Mouse (Mus musculus): ENCODE results near the gene Dnajc16. TPM values are rescaled to one million over a fixed set of nuclear protein-coding genes. Genes with fewer than 3 reads are reported as not detected.

Gene Dnajc16
- total and polyA plus RNA-seq, 3 experiments = 3.2 to 6.8 TPM; not detected in 1

DNA sequence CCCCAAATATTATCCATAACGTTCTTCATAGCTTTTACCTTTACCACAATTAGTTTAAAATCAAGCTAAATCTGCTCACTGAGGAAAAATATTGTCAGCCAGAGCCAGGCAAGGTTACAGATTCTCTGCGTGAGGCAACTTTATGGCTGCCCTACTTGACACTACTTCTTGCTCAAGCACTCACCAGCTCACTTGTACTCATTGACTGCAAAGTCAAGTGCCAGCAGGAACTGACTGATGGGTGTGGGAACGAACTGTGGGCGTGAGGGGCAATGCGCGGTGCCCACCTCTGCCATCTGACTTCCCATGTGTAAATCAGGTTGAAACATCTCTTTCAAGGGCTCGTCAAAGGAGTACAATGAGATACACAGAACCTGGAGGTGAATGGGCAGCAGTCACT is 3.3 kb downstream of the Dnajc16 start:
- H3K79me2 ChIP-seq (ENCODE audit: control insufficient read depth, insufficient read depth, low read length, poor library complexity) = peaks cover 2% of the 10 kb centered on the region; the same call in 1 of the 2 replicates
- peaks cover 6 to 8% of the 10 kb centered on the region in 2 experiments; a peak in 2 of 4 replicates for H3K4me1 ChIP-seq (ENCODE audit: control insufficient read depth in 1 of 2, insufficient read depth in 2 of 2, low read length in 2 of 2)

DNA sequence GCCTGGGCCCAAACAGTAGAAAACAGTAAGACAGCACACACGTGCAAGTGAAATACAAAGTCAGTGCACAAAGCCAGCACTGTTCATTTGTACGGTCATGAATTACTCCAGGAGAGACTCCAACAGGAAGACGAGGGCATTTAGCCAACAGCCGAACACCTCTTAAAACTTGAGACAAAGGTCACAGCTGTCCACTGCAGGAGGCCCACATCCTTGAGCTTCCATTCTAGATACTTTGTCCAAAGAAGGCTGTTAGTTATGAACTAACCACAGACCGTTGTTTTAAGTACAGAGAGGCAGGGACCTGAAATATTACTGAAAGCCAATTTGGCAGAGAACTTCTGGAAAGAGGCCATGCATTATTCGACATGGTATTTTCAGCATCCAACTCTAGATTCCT is 3.7 kb downstream of the Dnajc16 start:
- H3K4me3 ChIP-seq (ENCODE audit: control insufficient read depth in 1 of 2, insufficient read depth in 1 of 2, low read depth in 2 of 2, low read length in 2 of 2) = no peak overlapping the region
- H3K4me1 ChIP-seq (ENCODE audit: control insufficient read depth in 1 of 2, insufficient read depth in 2 of 2, low read length in 2 of 2) = peaks cover 4 to 6% of the 10 kb centered on the region in 2 experiments; a peak in 2 of 4 replicates
- H3K27me3 ChIP-seq (ENCODE audit: control insufficient read depth in 1 of 2, insufficient read depth in 2 of 2, low read length in 2 of 2) = no peaks in the 10 kb centered on the region
- peaks cover 0 to 2% of the 10 kb centered on the region in 2 experiments; a peak in 3 of 4 replicates for H3K36me3 ChIP-seq (ENCODE audit: control insufficient read depth in 1 of 2, insufficient read depth in 2 of 2, low read length in 2 of 2)
- H3K79me2 ChIP-seq (ENCODE audit: control insufficient read depth, insufficient read depth, low read length, poor library complexity) = peaks cover 2% of the 10 kb centered on the region; the same call in 1 of the 2 replicates
- no peak overlapping the region for H3K9ac ChIP-seq (ENCODE audit: control insufficient read depth, low read depth, low read length, poor library complexity, severe bottlenecking)
- H3K9me3 ChIP-seq (replicated peaks; ENCODE audit: insufficient read depth, low read length) = no peaks in the 10 kb centered on the region
- H3K27ac ChIP-seq (ENCODE audit: control insufficient read depth, low read depth, low read length) = no peak overlapping the region
- TF ChIP-seq USF1 (IDR thresholded peaks at IDR 0.05; ENCODE audit: low read depth, low read length) (no peak), TBP (IDR thresholded peaks at IDR 0.05; ENCODE audit: low read depth, low read length) (no peak), POLR2A (IDR thresholded peaks at IDR 0.05; ENCODE audit: control insufficient read depth in 1 of 2, insufficient read depth in 1 of 2, low read depth in 1 of 2, low read length in 2 of 2, poor library complexity in 1 of 2) (no peak), ELF1 (IDR thresholded peaks at IDR 0.05; ENCODE audit: low read depth, low read length) (no peak), GABPA (IDR thresholded peaks at IDR 0.05; ENCODE audit: low read depth, low read length) (no peak), USF2 (IDR thresholded peaks at IDR 0.05; ENCODE audit: borderline replicate concordance in 1 of 2, insufficient read depth in 1 of 2, low read depth in 1 of 2, low read length in 2 of 2) (no peak), RCOR1 (IDR thresholded peaks at IDR 0.05; ENCODE audit: low read depth, low read length) (no peak), MEF2A (IDR thresholded peaks at IDR 0.05; ENCODE audit: extremely low read depth, insufficient replicate concordance, low read depth, low read length, poor library complexity, severe bottlenecking) (no peak), RAD21 (IDR thresholded peaks at IDR 0.05; ENCODE audit: low read depth, low read length) (no peak), CHD1 (IDR thresholded peaks at IDR 0.05; ENCODE audit: low read depth, low read length) (no peak), MYB (IDR thresholded peaks at IDR 0.05; ENCODE audit: low read depth, low read length) (no peak), BHLHE40 (IDR thresholded peaks at IDR 0.05; ENCODE audit: borderline replicate concordance, low read depth, low read length) (no peak), MAZ (IDR thresholded peaks at IDR 0.05; ENCODE audit: low read depth, low read length) (no peak), MAX (IDR thresholded peaks at IDR 0.05; ENCODE audit: low read length) (no peak), ZKSCAN1 (IDR thresholded peaks at IDR 0.05; ENCODE audit: low read depth, low read length) (no peak)
- DNase-seq (ENCODE audit: low read depth, low spot score) = no peak

More for the DNA sequence above, 3.3 kb downstream of the Dnajc16 start:
- H3K9ac ChIP-seq (ENCODE audit: control insufficient read depth, low read depth, low read length, poor library complexity, severe bottlenecking) = no peak overlapping the region
- TF ChIP-seq SMC3 (IDR thresholded peaks at IDR 0.05; ENCODE audit: low read depth, low read length) = no peak
- no peak for TF ChIP-seq MAX (IDR thresholded peaks at IDR 0.05; ENCODE audit: low read length)
- TF ChIP-seq TCF12 (IDR thresholded peaks at IDR 0.05; ENCODE audit: low read depth, low read length) = no peak
- TF ChIP-seq CTCF (IDR thresholded peaks at IDR 0.05 in 2 of 3, conservative IDR thresholded peaks at IDR 0.05 in 1 of 3; ENCODE audit: control insufficient read depth in 1 of 3, insufficient read depth in 1 of 3, low read depth in 2 of 3, low read length in 3 of 3, poor library complexity in 1 of 3, severe bottlenecking in 1 of 3) = no peak
- TF ChIP-seq RCOR1 (IDR thresholded peaks at IDR 0.05; ENCODE audit: low read depth, low read length) = no peak
- TF ChIP-seq MYC (IDR thresholded peaks at IDR 0.05; ENCODE audit: low read depth, low read length) = no peak
- TF ChIP-seq UBTF (IDR thresholded peaks at IDR 0.05; ENCODE audit: borderline replicate concordance, insufficient read depth, low read depth, low read length) = no peak
- no peak for TF ChIP-seq MXI1 (IDR thresholded peaks at IDR 0.05; ENCODE audit: low read depth, low read length)
- no peak for TF ChIP-seq TAL1 (IDR thresholded peaks at IDR 0.05; ENCODE audit: low read length)
- TF ChIP-seq EP300 (IDR thresholded peaks at IDR 0.05; ENCODE audit: low read depth in 1 of 2, low read length in 2 of 2) = no peak
- no peak for TF ChIP-seq KAT2A (conservative IDR thresholded peaks at IDR 0.05; ENCODE audit: low read depth, low read length)
- no peak for TF ChIP-seq GATA1 (IDR thresholded peaks at IDR 0.05; ENCODE audit: low read depth, low read length)
- TF ChIP-seq GABPA (IDR thresholded peaks at IDR 0.05; ENCODE audit: low read depth, low read length) = no peak
- TF ChIP-seq USF1 (IDR thresholded peaks at IDR 0.05; ENCODE audit: low read depth, low read length) = no peak
- no peak for TF ChIP-seq NRF1 (IDR thresholded peaks at IDR 0.05; ENCODE audit: insufficient read depth, low read depth, low read length, poor library complexity, severe bottlenecking)
- peaks cover 0 to 4% of the 10 kb centered on the region in 2 experiments; a peak in 3 of 4 replicates for H3K36me3 ChIP-seq (ENCODE audit: control insufficient read depth in 1 of 2, insufficient read depth in 2 of 2, low read length in 2 of 2)
- no peaks in the 10 kb centered on the region for H3K27me3 ChIP-seq (ENCODE audit: control insufficient read depth in 1 of 2, insufficient read depth in 2 of 2, low read length in 2 of 2)
- H3K27ac ChIP-seq (ENCODE audit: control insufficient read depth, low read depth, low read length) = no peak overlapping the region
- H3K9me3 ChIP-seq (replicated peaks; ENCODE audit: insufficient read depth, low read length) = no peaks in the 10 kb centered on the region
- H3K4me3 ChIP-seq (ENCODE audit: control insufficient read depth in 1 of 2, insufficient read depth in 1 of 2, low read depth in 2 of 2, low read length in 2 of 2) = no peak overlapping the region
- DNase-seq (ENCODE audit: low read depth, low spot score) = no peak

Data from MEL (cell line).